Mouse (Mus musculus) heart, embryonic 15.5 days (tissue): ENCODE results near the gene Gnb3. TPM values are rescaled to one million over a fixed set of nuclear protein-coding genes. Genes with fewer than 3 reads are reported as not detected.

Source experiments
- ATAC-seq: fragments of 200-750 bp; cut with Nextera tagmentation; replicated peaks from 2 replicates; pipeline ENCODE4 v1.8.0; 2017; ENCODE audit warnings: low read depth, moderate TSS enrichment; ENCODE audit not compliant: insufficient number of reproducible peaks, insufficient read depth, low FRiP score
- H3K27ac ChIP-seq: fragments of 300-500 bp; sonication (generic); 2 replicates; pipeline ENCODE4 v1.5.1; 2015; ENCODE audit warnings: mild to moderate bottlenecking, inconsistent platforms
- H3K27me3 ChIP-seq: fragments of 300-500 bp; sonication (generic); 2 replicates; pipeline ENCODE4 v1.6.1; 2015; ENCODE audit warnings: inconsistent platforms
- H3K36me3 ChIP-seq: fragments of 300-500 bp; sonication (generic); 2 replicates; pipeline ENCODE4 v1.6.1; 2015; ENCODE audit warnings: mild to moderate bottlenecking, inconsistent platforms
- H3K4me1 ChIP-seq: fragments of 300-500 bp; sonication (generic); replicated peaks from 2 replicates; pipeline ENCODE4 v1.6.1; 2015; ENCODE audit warnings: inconsistent platforms
- H3K4me2 ChIP-seq: fragments of 300-500 bp; sonication (generic); 2 replicates; pipeline ENCODE4 v1.6.1; 2015; ENCODE audit warnings: inconsistent platforms, mild to moderate bottlenecking, moderate library complexity
- H3K4me3 ChIP-seq: fragments of 300-500 bp; sonication (generic); 2 replicates; pipeline ENCODE4 v1.5.1; 2015; ENCODE audit warnings: mild to moderate bottlenecking, inconsistent platforms
- H3K9ac ChIP-seq: fragments of 300-500 bp; sonication (generic); 2 replicates; pipeline ENCODE4 v1.6.1; 2015; ENCODE audit warnings: mild to moderate bottlenecking, inconsistent platforms
- H3K9me3 ChIP-seq: fragments of 300-500 bp; sonication (generic); replicated peaks from 2 replicates; pipeline ENCODE4 v1.6.1; 2016; ENCODE audit warnings: inconsistent platforms
- WGBS: fragments of 180-500 bp; shearing (Covaris S2); methylation state at CpG from one replicate; pipeline ENCODE4 v1.1.7; 2015; ENCODE audit warnings: mixed read lengths; 5-methylcytosine and 5-hydroxymethylcytosine counted together
- polyA plus RNA-seq: library from polyadenylated mRNA; unstranded; fragments of >200 nt; fragmentation: Nextera tagmentation; extraction: Ambion mirVana; gene quantifications from 2 replicates; pipeline ENCODE4 v1.2.1, GENCODE M21; 2015

The Gnb3 gene
- polyA plus RNA-seq, 1 experiment from 2014 or later = 5.2 TPM

DNA sequence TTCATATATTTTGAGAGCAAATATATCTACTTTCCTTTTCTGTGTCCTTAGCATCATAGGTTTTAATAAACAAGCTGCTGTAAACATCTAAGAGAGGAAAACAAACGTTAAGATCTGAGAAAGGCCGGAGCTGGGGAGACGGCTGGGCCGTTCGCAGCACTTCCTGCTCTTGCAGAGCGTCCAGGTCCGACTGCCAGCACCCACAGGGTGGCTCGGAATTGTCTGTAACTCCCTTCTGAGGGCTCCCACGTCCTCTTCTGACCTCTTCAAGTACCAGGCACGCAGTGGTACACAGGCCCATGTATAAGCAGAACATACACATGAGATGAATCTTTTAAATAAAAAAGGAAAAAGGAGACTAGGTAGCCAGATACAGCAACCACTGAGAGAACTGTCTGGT lies 52.4 kb downstream of the Gnb3 start:
- no peak overlapping the region for H3K4me2 ChIP-seq
- no peaks in the 10 kb centered on the region for H3K27me3 ChIP-seq
- H3K27ac ChIP-seq = no peak overlapping the region
- ATAC-seq = no peak
- H3K4me3 ChIP-seq = no peak overlapping the region
- no peak overlapping the region for H3K9ac ChIP-seq
- H3K9me3 ChIP-seq = no peaks in the 10 kb centered on the region
- H3K4me1 ChIP-seq = peaks cover 1% of the 10 kb centered on the region
- no peaks in the 10 kb centered on the region for H3K36me3 ChIP-seq
- 71% methylated on average over 10 of the region's 10 CpGs for WGBS

GRCm38 (mm10) chr6:124786756-124787420 lies 53.2 kb downstream of the Gnb3 start:
- H3K9ac ChIP-seq = no peak overlapping the region
- no peaks in the 10 kb centered on the region for H3K9me3 ChIP-seq
- peaks cover 7% of the 10 kb centered on the region for H3K4me1 ChIP-seq
- no peaks in the 10 kb centered on the region for H3K36me3 ChIP-seq
- WGBS = 55% methylated on average over 8 of the region's 8 CpGs
- no peaks in the 10 kb centered on the region for H3K27me3 ChIP-seq
- ATAC-seq = no peak
- no peak overlapping the region for H3K4me2 ChIP-seq
- H3K27ac ChIP-seq = no peak overlapping the region
- H3K4me3 ChIP-seq = no peak overlapping the region

Other genes starting within 250 kb of the Gnb3 start
- not detected in 2 replicates for gene C1s2, start 204.2 kb downstream of the Gnb3 start, polyA plus RNA-seq
- 41.0 and 53.6 TPM in 2 replicates for gene Lpcat3, start 177.2 kb downstream of the Gnb3 start, polyA plus RNA-seq
- 108 and 121 TPM in 2 replicates for gene Emg1, start 128.1 kb downstream of the Gnb3 start, polyA plus RNA-seq
- 307 and 324 TPM in 2 replicates for gene Phb2, start 127.9 kb downstream of the Gnb3 start, polyA plus RNA-seq
- gene Ptpn6, start 101.6 kb downstream of the Gnb3 start, polyA plus RNA-seq = 5.6 and 21.1 TPM in 2 replicates
- 387 and 416 TPM in 2 replicates for gene Grcc10, start 98.9 kb downstream of the Gnb3 start, polyA plus RNA-seq
- gene Gm45234, start 84.3 kb downstream of the Gnb3 start, polyA plus RNA-seq = not detected in 2 replicates
- gene Atn1, start 83.8 kb downstream of the Gnb3 start, polyA plus RNA-seq = 9.3 and 11.7 TPM in 2 replicates
- 2.7 and 4.3 TPM in 2 replicates for gene Eno2, start 70.6 kb downstream of the Gnb3 start, polyA plus RNA-seq
- gene Lrrc23, start 60.5 kb downstream of the Gnb3 start, polyA plus RNA-seq = 0.83 and 1.0 TPM in 2 replicates
- 7.0 and 9.8 TPM in 2 replicates for gene Spsb2, start 31.6 kb downstream of the Gnb3 start, polyA plus RNA-seq
- gene Tpi1, start 26.0 kb downstream of the Gnb3 start, polyA plus RNA-seq = 1,247 and 1,352 TPM in 2 replicates
- 87.2 and 114 TPM in 2 replicates for gene Usp5, start 10.8 kb downstream of the Gnb3 start, polyA plus RNA-seq
- gene Cdca3, start 10.7 kb downstream of the Gnb3 start, polyA plus RNA-seq = 117 and 128 TPM in 2 replicates
- gene P3h3, start 17.5 kb upstream of the Gnb3 start, polyA plus RNA-seq = 14.0 and 24.2 TPM in 2 replicates
- 2.2 and 2.4 TPM in 2 replicates for gene Gpr162, start 23.7 kb upstream of the Gnb3 start, polyA plus RNA-seq
- gene Cd4, start 47.9 kb upstream of the Gnb3 start, polyA plus RNA-seq = 0.05 and 0.68 TPM in 2 replicates
- gene Lag3, start 71.4 kb upstream of the Gnb3 start, polyA plus RNA-seq = 1.2 and 1.7 TPM in 2 replicates
- 255 and 294 TPM in 2 replicates for gene Ptms, start 79.8 kb upstream of the Gnb3 start, polyA plus RNA-seq
- 358 and 371 TPM in 2 replicates for gene Mlf2, start 91.1 kb upstream of the Gnb3 start, polyA plus RNA-seq
- gene Cops7a, start 125.3 kb upstream of the Gnb3 start, polyA plus RNA-seq = 129 and 139 TPM in 2 replicates
- gene Pianp, start 156.4 kb upstream of the Gnb3 start, polyA plus RNA-seq = 0.62 and 1.1 TPM in 2 replicates
- 9.0 and 12.4 TPM in 2 replicates for gene Zfp384, start 168.9 kb upstream of the Gnb3 start, polyA plus RNA-seq
- 79.2 and 83.1 TPM in 2 replicates for gene Ing4, start 199.5 kb upstream of the Gnb3 start, polyA plus RNA-seq
- 5.2 and 7.1 TPM in 2 replicates for gene Acrbp, start 209.4 kb upstream of the Gnb3 start, polyA plus RNA-seq
- 0.35 and 0.90 TPM in 2 replicates for gene Lpar5, start 227.6 kb upstream of the Gnb3 start, polyA plus RNA-seq